Mouse (Mus musculus) T-cell, adult 66 days (primary cell): ENCODE results near the gene Llgl1. TPM values are rescaled to one million over a fixed set of nuclear protein-coding genes. Genes with fewer than 3 reads are reported as not detected.

Source experiments
- total RNA-seq, 2 experiments: library from RNA; stranded (reverse); gene quantifications; 3 replicates in 1 of 2; 4 replicates in 1 of 2; pipeline ENCODE4 v1.2.4; 2023

Gene Llgl1
- total RNA-seq = 10 to 100 TPM; 38.2 to 41.0 TPM

DNA sequence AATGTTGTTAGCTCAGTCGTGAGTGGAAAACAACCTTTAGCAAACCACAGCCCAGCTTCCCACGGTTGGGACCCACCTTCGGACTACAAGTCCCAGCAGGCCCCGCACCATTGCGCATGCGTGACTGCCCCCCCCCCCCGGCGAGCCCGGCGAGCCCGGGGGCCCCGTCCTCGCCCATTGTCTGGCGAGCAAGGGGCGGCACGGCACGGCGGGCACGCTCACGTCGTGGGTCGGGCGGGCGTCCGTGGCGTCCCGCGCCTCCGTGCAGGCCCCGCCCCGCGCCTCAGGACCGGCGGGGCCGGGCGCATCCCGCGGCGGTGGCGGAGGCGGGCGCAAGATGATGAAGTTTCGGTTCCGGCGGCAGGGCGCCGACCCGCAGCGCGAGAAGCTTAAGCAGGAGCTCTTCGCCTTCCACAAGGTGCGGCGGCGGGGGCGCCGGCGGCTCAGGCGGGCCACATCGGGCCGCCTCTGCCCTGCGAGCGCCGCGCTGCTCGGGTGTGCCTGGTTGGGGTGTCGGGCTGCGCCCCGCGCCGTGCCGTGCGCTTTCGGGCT lies at the start of gene Llgl1:
TSS of gene Llgl1 (plus strand) at position 200 of the 552 bp plus-strand sequence.

DNA sequence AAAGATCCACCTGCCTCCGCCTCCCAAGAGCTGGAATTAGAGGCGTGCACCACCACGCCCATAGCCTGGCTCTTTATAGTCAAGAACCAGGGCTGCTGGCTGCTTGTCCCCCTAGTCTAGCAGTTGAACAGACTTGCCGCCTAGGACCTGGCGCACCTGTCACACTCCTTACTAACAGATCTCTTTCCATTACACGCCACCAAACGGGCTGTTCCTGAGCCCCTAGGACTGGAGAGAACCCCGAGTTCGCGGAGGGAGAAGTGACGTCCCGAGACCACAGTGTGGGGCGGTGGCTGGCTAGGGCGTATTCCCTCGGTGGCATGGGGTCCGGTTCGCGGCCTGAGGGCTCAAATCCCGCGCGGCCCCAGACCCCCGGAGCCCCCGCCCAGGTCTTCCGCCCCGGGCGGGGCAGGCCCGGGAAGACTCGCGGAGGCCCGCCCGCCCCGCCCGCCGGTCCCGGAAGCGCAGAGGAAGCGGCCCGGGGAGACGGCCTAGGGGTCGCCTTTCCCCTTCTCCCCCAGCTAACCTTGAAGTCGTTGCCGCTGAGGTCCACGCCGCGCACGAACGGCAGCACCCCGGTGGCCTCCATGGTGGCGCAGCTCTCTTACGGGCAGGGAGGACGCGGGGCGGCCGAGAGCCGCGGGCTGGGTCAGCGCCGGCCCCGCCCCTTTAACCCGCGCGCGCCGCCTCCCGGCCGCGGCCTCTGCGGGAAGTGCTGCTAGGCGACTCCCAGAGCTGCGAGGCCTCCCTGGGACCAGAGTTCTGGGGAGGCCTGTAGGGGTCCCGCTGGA lies 27.3 kb downstream of the Llgl1 start, which contains the start of gene Flii:
TSS of gene Flii (minus strand) at position 663 of the 791 bp plus-strand sequence.

DNA sequence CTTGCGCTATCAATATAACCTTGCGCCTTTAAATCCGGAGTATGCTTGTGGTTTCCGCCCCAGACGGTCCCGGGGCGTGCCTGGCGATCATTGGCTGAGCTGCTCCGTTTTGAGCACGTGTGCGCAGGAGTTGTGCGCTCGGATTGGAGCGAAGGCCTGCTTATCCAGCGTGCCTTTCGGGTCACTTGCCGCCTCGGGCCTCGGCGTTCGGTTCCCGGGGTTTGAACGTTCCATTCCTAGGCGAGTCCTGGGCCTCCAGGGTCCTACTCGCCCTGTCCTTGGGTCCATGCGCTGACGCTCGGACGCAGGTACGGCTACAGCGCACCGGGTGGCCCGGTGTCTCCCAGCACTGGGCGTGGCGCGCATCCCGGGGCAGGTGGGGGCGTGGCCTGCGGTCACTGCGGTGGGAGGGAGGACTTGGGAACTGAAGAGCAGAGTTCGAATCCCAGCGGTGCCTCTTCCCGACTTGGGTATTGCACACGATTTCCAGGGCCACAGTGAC lies 28.8 kb downstream of the Llgl1 start, which contains the start of gene Mief2:
TSS of gene Mief2 (plus strand) at position 139 of the 502 bp plus-strand sequence.

Other genes with a start within 250 kb of the Llgl1 start
- gene Drg2, start 245.1 kb upstream of the Llgl1 start, total RNA-seq = 10 to 100 TPM; 60.2 to 78.1 TPM
- 1 to 10 TPM; 1.5 to 1.7 TPM for gene Myo15, start 230.4 kb upstream of the Llgl1 start, total RNA-seq
- 10 to 100 TPM; 69.8 to 78.6 TPM for gene Alkbh5, start 163.3 kb upstream of the Llgl1 start, total RNA-seq
- 100 to 1,000 TPM; 187 to 190 TPM for gene Flii, start 27.5 kb downstream of the Llgl1 start, total RNA-seq
- gene Mief2, start 28.7 kb downstream of the Llgl1 start, total RNA-seq = 10 to 100 TPM in 1 of 2 experiments, 1 to 10 TPM in 1; 8.6 to 12.6 TPM
- gene Top3a, start 77.6 kb downstream of the Llgl1 start, total RNA-seq = 10 to 100 TPM; 23.1 to 25.3 TPM
- 10 to 100 TPM; 80.7 to 87.2 TPM for gene Smcr8, start 77.8 kb downstream of the Llgl1 start, total RNA-seq
- gene Shmt1, start 112.0 kb downstream of the Llgl1 start, total RNA-seq = 1 to 10 TPM; 8.6 to 9.2 TPM
- 10 to 100 TPM; 16.1 to 17.1 TPM for gene Dhrs7b, start 130.9 kb downstream of the Llgl1 start, total RNA-seq
- 10 to 100 TPM; 27.8 to 28.8 TPM for gene Tmem11, start 179.5 kb downstream of the Llgl1 start, total RNA-seq
- gene Natd1, start 215.0 kb downstream of the Llgl1 start, total RNA-seq = 10 to 100 TPM in 1 of 2 experiments, 1 to 10 TPM in 1; 9.5 to 10.5 TPM
- 10 to 100 TPM; 33.9 to 35.5 TPM for gene Map2k3, start 232.3 kb downstream of the Llgl1 start, total RNA-seq